Mouse (Mus musculus) liver, adult 2 months (tissue): ENCODE data around the gene Heatr4.
A peak's percentile ranks its signal among the peaks of the same experiment; 100 is the strongest.

Experiments
- CTCF ChIP-seq: fragments of 200-500 bp; IDR thresholded peaks from 2 replicates; pipeline ENCODE4 v1.5.1; 2011; ENCODE audit warnings: low read depth, low read length, control low read depth
- POLR2A ChIP-seq: fragments of 200-500 bp; IDR thresholded peaks from 2 replicates; pipeline ENCODE4 v1.6.1; 2011; ENCODE audit warnings: low read length, control low read depth; ENCODE audit not compliant: insufficient read depth; ENCODE audit errors: extremely low read depth

GRCm38 (mm10) chr12:83925160-83925703 is 59.4 kb downstream of the Heatr4 start:
- TF ChIP-seq POLR2A (0 out of 2 replicates have a peak, but pooled peaks have one; percentile 11), CTCF (no peak)
